Mouse (Mus musculus) ES-E14 (cell line): ENCODE results near the gene Prkd3.

Experiments
- HCFC1 ChIP-seq: IDR thresholded peaks from 2 replicates; pipeline ENCODE4 v1.6.1; 2012; ENCODE audit warnings: low read length, inconsistent platforms, borderline replicate concordance; ENCODE audit not compliant: insufficient read depth
- MAFK ChIP-seq: IDR thresholded peaks from 2 replicates; pipeline ENCODE4 v1.6.1; 2014; ENCODE audit warnings: mild to moderate bottlenecking, low read depth, low read length, inconsistent platforms; ENCODE audit not compliant: insufficient read depth
- ZC3H11A ChIP-seq: IDR thresholded peaks from 2 replicates; pipeline ENCODE4 v1.6.1; 2012; ENCODE audit warnings: low read depth, mild to moderate bottlenecking, inconsistent platforms, low read length, borderline replicate concordance

DNA sequence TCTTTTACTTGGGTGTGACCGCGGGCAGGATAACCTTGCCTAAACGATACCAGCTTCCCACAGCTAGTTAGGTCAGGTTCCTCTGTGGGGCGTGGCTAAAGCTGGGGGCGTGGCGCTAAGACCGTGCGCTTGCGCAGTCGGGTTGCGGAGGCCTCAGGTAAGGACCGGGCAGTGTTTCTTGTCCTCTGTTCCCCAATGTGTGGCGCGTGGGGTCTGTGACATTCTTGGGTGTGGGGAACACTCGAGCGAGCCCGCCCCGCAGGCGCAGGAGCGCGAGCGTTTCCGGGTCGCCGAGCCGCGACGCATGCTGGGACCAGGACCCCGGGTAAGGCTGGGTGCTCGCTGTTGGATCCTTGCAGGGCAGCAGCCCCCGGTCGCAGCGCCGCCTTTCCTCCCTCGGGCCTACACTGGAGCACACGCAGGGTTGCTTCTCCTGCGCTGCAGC is 104.2 kb downstream of the Prkd3 start, which contains the start of gene Cebpzos:
- TF ChIP-seq MAFK (no peak), HCFC1 (no peak), ZC3H11A (no peak)
